Mouse (Mus musculus): ENCODE data around the gene Hira. TPM values are rescaled to one million over a fixed set of nuclear protein-coding genes. Genes with fewer than 3 reads are reported as not detected.

Gene Hira
- polyA plus RNA-seq (2012; fragmentation: generic; extraction: Trizol): 33.5 TPM

DNA sequence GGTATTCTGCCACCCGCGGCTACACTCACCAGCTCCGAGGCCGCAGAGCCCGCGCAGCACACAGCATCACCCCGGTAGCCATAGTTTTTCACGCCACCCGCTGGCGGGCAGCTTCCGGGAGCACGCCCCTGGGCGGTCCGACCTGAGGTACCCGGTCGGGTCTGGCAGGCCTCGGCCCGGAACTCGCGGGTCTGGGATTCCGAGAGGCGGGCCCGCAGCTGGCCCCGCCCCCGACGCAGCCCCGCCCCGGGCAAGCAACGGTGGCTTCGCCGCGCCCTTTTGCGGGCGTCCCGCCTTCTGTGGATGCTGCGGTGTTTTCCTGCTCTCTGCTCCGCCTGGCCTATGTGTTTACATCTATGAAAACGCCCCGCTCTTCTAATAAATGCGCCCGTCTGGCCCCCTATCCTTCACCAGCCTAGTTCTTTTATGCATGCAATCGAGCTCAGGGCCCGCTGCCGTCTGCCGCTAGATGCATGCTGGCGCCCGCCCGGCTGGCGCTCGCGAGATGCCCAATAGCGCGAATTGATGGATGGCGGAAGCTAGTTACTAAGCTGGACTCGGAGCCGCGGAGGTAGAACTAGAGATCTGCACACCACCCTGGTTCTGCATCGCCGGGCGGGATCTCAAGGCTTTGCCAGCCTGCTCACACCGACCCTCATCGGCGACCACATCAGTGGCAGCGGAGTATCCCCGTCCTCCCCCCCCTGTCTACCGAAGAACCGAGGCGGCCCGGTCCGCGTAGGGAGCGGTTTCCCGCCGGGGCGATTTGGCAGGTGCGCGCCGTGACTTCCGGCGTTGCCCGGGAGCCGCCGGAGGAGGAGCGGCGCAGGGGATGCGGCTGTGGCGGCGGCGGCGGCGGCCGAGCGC is at the start of gene Hira, which contains the start of gene Mrpl40:
Gene Hira (plus strand): TSS at position 596 of the 867 bp plus-strand sequence.
Gene Mrpl40 (minus strand): TSS at position 421 of the 867 bp plus-strand sequence.
- H3ac ChIP-seq (ENCODE audit: control insufficient read depth, insufficient read length): peak within 1 kb of the TSS; percentile 59
- H3K4me3 ChIP-seq: peak within 1 kb of the TSS; percentile 88
- H3K4me2 ChIP-seq (ENCODE audit: low read depth): peak within 1 kb of the TSS; percentile 92
- TF ChIP-seq TCF3 (IDR thresholded peaks at IDR 0.05; ENCODE audit: insufficient read length, low read depth): no peak
- TF ChIP-seq REST (IDR thresholded peaks at IDR 0.05; ENCODE audit: insufficient read depth, insufficient read length): no peak
- peak in 1 of 3 experiments; percentile 41 for TF ChIP-seq MYOD1 (IDR thresholded peaks at IDR 0.05; ENCODE audit: control insufficient read depth in 1 of 3, insufficient read length in 2 of 3, low read depth in 2 of 3)
- peak; percentile 88 for TF ChIP-seq POLR2A (IDR thresholded peaks at IDR 0.05; ENCODE audit: insufficient read length, low read depth)
- peak in 2 of 3 experiments; percentile 19 to 37 for TF ChIP-seq MYOG (IDR thresholded peaks at IDR 0.05; ENCODE audit: control insufficient read depth in 1 of 3, insufficient read depth in 1 of 3, insufficient read length in 2 of 3, low read depth in 2 of 3)
- TF ChIP-seq POLR2AphosphoS2 (IDR thresholded peaks at IDR 0.05; ENCODE audit: insufficient read length, low read depth): peak; percentile 85
- no peak for TF ChIP-seq CEBPB (IDR thresholded peaks at IDR 0.05; ENCODE audit: insufficient read depth, poor library complexity, severe bottlenecking)
- peaks cover 9% of the 10 kb centered on the region for H3K36me3 ChIP-seq (ENCODE audit: control insufficient read depth, insufficient read depth)
- H3K79me2 ChIP-seq (ENCODE audit: control insufficient read depth, insufficient read depth): peaks cover 41% of the 10 kb centered on the region
- no peaks in the 10 kb centered on the region for H3K27me3 ChIP-seq (ENCODE audit: control insufficient read depth, insufficient read depth, insufficient read length)

DNA sequence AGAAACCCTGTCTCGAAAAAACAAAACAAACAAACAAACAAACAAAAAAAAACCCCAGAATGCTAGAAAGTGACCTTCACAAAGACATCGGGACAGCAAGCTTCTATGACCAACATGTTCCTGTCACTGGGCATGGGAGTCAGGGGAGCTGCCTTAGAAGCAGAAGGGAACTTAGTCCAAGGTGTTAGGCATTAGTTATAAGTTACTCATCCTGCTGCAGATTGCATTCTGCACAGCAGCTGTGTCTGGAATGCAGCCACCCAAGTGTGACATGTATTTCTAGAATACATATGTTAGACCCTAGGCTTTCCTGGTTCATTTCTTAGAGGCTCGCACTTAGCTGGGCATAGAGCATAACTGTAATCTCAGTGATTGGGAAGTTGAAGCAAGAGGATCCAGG is 48.2 kb upstream of the Hira start:
- Histone ChIP-seq H3K27me3 (ENCODE audit: control insufficient read depth, insufficient read depth, insufficient read length) (no peaks in the 10 kb centered on the region), H3K36me3 (ENCODE audit: control insufficient read depth, insufficient read depth) (peaks cover 80% of the 10 kb centered on the region), H3K4me2 (ENCODE audit: low read depth) (no peak overlapping the region), H3ac (ENCODE audit: control insufficient read depth, insufficient read length) (no peak overlapping the region), H3K79me2 (ENCODE audit: control insufficient read depth, insufficient read depth) (no peaks in the 10 kb centered on the region), H3K4me3 (no peak overlapping the region)
- TF ChIP-seq USF1 (IDR thresholded peaks at IDR 0.05; ENCODE audit: low read depth) (no peak), MAX (IDR thresholded peaks at IDR 0.05; ENCODE audit: low read depth) (no peak), POLR2A (IDR thresholded peaks at IDR 0.05; ENCODE audit: insufficient read length, low read depth) (no peak), REST (IDR thresholded peaks at IDR 0.05; ENCODE audit: insufficient read depth, insufficient read length) (no peak), TCF3 (IDR thresholded peaks at IDR 0.05; ENCODE audit: insufficient read length, low read depth) (no peak), MYOD1 (IDR thresholded peaks at IDR 0.05; ENCODE audit: control insufficient read depth in 1 of 3, insufficient read length in 2 of 3, low read depth in 2 of 3) (no peak), CEBPB (IDR thresholded peaks at IDR 0.05; ENCODE audit: insufficient read depth, poor library complexity, severe bottlenecking) (no peak), TCF12 (IDR thresholded peaks at IDR 0.05; ENCODE audit: insufficient read depth, poor library complexity, severe bottlenecking) (no peak), MYOG (IDR thresholded peaks at IDR 0.05; ENCODE audit: control insufficient read depth in 1 of 3, insufficient read depth in 1 of 3, insufficient read length in 2 of 3, low read depth in 2 of 3) (no peak), E2F4 (IDR thresholded peaks at IDR 0.05; ENCODE audit: insufficient read depth) (no peak), POLR2AphosphoS2 (IDR thresholded peaks at IDR 0.05; ENCODE audit: insufficient read length, low read depth) (no peak), SRF (IDR thresholded peaks at IDR 0.05; ENCODE audit: control insufficient read depth, insufficient read length, low read depth) (no peak)

GRCm38 (mm10) chr16:18829102-18829501 is 47.7 kb upstream of the Hira start:
- Histone ChIP-seq H3K4me2 (ENCODE audit: low read depth) (no peak overlapping the region), H3K27me3 (ENCODE audit: control insufficient read depth, insufficient read depth, insufficient read length) (no peaks in the 10 kb centered on the region), H3K4me3 (no peak overlapping the region), H3ac (ENCODE audit: control insufficient read depth, insufficient read length) (no peak overlapping the region), H3K79me2 (ENCODE audit: control insufficient read depth, insufficient read depth) (no peaks in the 10 kb centered on the region), H3K36me3 (ENCODE audit: control insufficient read depth, insufficient read depth) (peaks cover 83% of the 10 kb centered on the region)
- no peak for TF ChIP-seq E2F4 (IDR thresholded peaks at IDR 0.05; ENCODE audit: insufficient read depth)
- TF ChIP-seq MYOG (IDR thresholded peaks at IDR 0.05; ENCODE audit: control insufficient read depth in 1 of 3, insufficient read depth in 1 of 3, insufficient read length in 2 of 3, low read depth in 2 of 3): no peak

DNA sequence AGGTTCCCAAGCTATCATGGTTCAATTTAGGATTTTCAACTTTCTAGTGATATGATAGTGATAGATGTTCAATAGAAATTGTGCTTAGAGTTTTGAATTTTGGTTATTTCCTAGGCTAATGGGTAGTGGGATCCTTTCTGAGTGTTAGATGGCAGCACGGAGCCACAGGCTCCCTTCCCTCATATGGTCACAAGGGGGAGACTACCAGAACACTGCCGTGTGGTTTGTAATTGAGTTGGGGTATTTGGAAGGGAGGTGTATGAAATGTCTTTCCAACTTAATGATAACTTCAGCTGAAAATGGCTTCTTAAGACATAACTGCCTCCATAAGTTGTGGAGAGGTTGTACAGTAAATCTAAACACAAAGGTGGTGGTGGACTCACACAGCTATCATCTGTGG is 43.4 kb upstream of the Hira start:
- H3K79me2 ChIP-seq (ENCODE audit: control insufficient read depth, insufficient read depth): no peaks in the 10 kb centered on the region
- H3K36me3 ChIP-seq (ENCODE audit: control insufficient read depth, insufficient read depth): peaks cover 57% of the 10 kb centered on the region
- no peak overlapping the region for H3K4me3 ChIP-seq
- H3K27me3 ChIP-seq (ENCODE audit: control insufficient read depth, insufficient read depth, insufficient read length): no peaks in the 10 kb centered on the region
- H3ac ChIP-seq (ENCODE audit: control insufficient read depth, insufficient read length): no peak overlapping the region
- H3K4me2 ChIP-seq (ENCODE audit: low read depth): no peak overlapping the region
- no peak for TF ChIP-seq SRF (IDR thresholded peaks at IDR 0.05; ENCODE audit: control insufficient read depth, insufficient read length, low read depth)

GRCm38 (mm10) chr16:18836073-18836467 is 40.8 kb upstream of the Hira start:
- no peak for TF ChIP-seq MAX (IDR thresholded peaks at IDR 0.05; ENCODE audit: low read depth)
- TF ChIP-seq TCF3 (IDR thresholded peaks at IDR 0.05; ENCODE audit: insufficient read length, low read depth): no peak
- TF ChIP-seq CEBPB (IDR thresholded peaks at IDR 0.05; ENCODE audit: insufficient read depth, poor library complexity, severe bottlenecking): no peak
- TF ChIP-seq USF1 (IDR thresholded peaks at IDR 0.05; ENCODE audit: low read depth): no peak
- no peak for TF ChIP-seq TCF12 (IDR thresholded peaks at IDR 0.05; ENCODE audit: insufficient read depth, poor library complexity, severe bottlenecking)
- no peak for TF ChIP-seq POLR2A (IDR thresholded peaks at IDR 0.05; ENCODE audit: insufficient read length, low read depth)
- TF ChIP-seq REST (IDR thresholded peaks at IDR 0.05; ENCODE audit: insufficient read depth, insufficient read length): no peak
- TF ChIP-seq SRF (IDR thresholded peaks at IDR 0.05; ENCODE audit: control insufficient read depth, insufficient read length, low read depth): no peak
- no peak for TF ChIP-seq MYOG (IDR thresholded peaks at IDR 0.05; ENCODE audit: control insufficient read depth in 1 of 3, insufficient read depth in 1 of 3, insufficient read length in 2 of 3, low read depth in 2 of 3)
- TF ChIP-seq MYOD1 (IDR thresholded peaks at IDR 0.05; ENCODE audit: control insufficient read depth in 1 of 3, insufficient read length in 2 of 3, low read depth in 2 of 3): no peak
- TF ChIP-seq E2F4 (IDR thresholded peaks at IDR 0.05; ENCODE audit: insufficient read depth): no peak
- Histone ChIP-seq H3K36me3 (ENCODE audit: control insufficient read depth, insufficient read depth) (peaks cover 33% of the 10 kb centered on the region), H3K4me2 (ENCODE audit: low read depth) (no peak overlapping the region), H3ac (ENCODE audit: control insufficient read depth, insufficient read length) (peak overlapping the region; percentile 34), H3K27me3 (ENCODE audit: control insufficient read depth, insufficient read depth, insufficient read length) (no peaks in the 10 kb centered on the region), H3K79me2 (ENCODE audit: control insufficient read depth, insufficient read depth) (no peaks in the 10 kb centered on the region), H3K4me3 (no peak overlapping the region)

Data from myocyte (in vitro differentiated cells).